Mouse (Mus musculus): ENCODE measurements around the gene Gimap7. TPM values are rescaled to one million over a fixed set of nuclear protein-coding genes. Genes with fewer than 3 reads are reported as not detected.
A peak's percentile ranks its signal among the peaks of the same experiment; 100 is the strongest.

The Gimap7 gene
- polyA plus RNA-seq, 1 experiment = 6.3 TPM

GRCm38 (mm10) chr6:48737688-48738087 is 19.3 kb downstream of the Gimap7 start:
- H3K4me1 ChIP-seq (replicated peaks; ENCODE audit: control insufficient read depth, insufficient read depth, low read length) = peaks cover 34% of the 10 kb centered on the region

GRCm38 (mm10) chr6:48738961-48739779 is 20.7 kb downstream of the Gimap7 start, which contains the start of gene Gimap1:
Gene Gimap1, plus strand, starts transcription at chr6:48739054.
- DNase-seq = peak; percentile 81
- 2% methylated on average over 15 of the region's 15 CpGs for WGBS
- Histone ChIP-seq H3K27me3 (ENCODE audit: control insufficient read depth, insufficient read depth, low read length) (no peaks in the 10 kb centered on the region), H3K4me3 (ENCODE audit: control insufficient read depth, insufficient read depth, low read length) (peak within 1 kb of the TSS; percentile 93), H3K27ac (ENCODE audit: control insufficient read depth, insufficient read depth, low read length) (peak within 1 kb of the TSS; percentile 99), H3K4me1 (replicated peaks; ENCODE audit: control insufficient read depth, insufficient read depth, low read length) (peaks cover 40% of the 10 kb centered on the region), H3K36me3 (ENCODE audit: control insufficient read depth, insufficient read depth, low read length) (peaks cover 14% of the 10 kb centered on the region)
- TF ChIP-seq CTCF (IDR thresholded peaks at IDR 0.05; ENCODE audit: borderline replicate concordance, control insufficient read depth, extremely low read depth, insufficient read depth, low read length, poor library complexity) (no peak), POLR2A (IDR thresholded peaks at IDR 0.05; ENCODE audit: control insufficient read depth, extremely low read depth, insufficient read depth, low read length, poor library complexity) (peak; percentile 93)

More at GRCm38 (mm10) chr6:48737688-48738087, 19.3 kb downstream of the Gimap7 start:
- no peak for DNase-seq
- TF ChIP-seq CTCF (IDR thresholded peaks at IDR 0.05; ENCODE audit: borderline replicate concordance, control insufficient read depth, extremely low read depth, insufficient read depth, low read length, poor library complexity) (no peak), POLR2A (IDR thresholded peaks at IDR 0.05; ENCODE audit: control insufficient read depth, extremely low read depth, insufficient read depth, low read length, poor library complexity) (no peak)
- H3K36me3 ChIP-seq (ENCODE audit: control insufficient read depth, insufficient read depth, low read length) = peaks cover 9% of the 10 kb centered on the region
- peak overlapping the region; percentile 93 for H3K27ac ChIP-seq (ENCODE audit: control insufficient read depth, insufficient read depth, low read length)
- WGBS = 80% methylated on average over 5 of the region's 5 CpGs
- no peaks in the 10 kb centered on the region for H3K27me3 ChIP-seq (ENCODE audit: control insufficient read depth, insufficient read depth, low read length)
- H3K4me3 ChIP-seq (ENCODE audit: control insufficient read depth, insufficient read depth, low read length) = peak overlapping the region; percentile 45

DNA sequence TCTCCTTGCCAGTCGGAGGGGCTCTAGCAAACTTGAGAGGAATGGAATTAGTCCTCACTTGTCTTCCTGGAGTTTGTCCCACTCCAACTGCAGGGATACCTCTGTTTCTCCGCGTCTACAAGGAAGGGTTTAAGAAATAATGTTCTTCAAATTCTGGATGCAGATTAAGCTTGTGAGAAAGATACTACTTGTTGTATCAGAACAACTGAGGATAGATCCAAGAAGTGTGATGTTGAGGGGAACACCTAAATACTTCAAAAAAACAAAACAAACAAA is 21.3 kb downstream of the Gimap7 start:
- no peak for DNase-seq
- no peak for TF ChIP-seq POLR2A (IDR thresholded peaks at IDR 0.05; ENCODE audit: control insufficient read depth, extremely low read depth, insufficient read depth, low read length, poor library complexity)
- TF ChIP-seq CTCF (IDR thresholded peaks at IDR 0.05; ENCODE audit: borderline replicate concordance, control insufficient read depth, extremely low read depth, insufficient read depth, low read length, poor library complexity) = no peak
- peaks cover 38% of the 10 kb centered on the region for H3K4me1 ChIP-seq (replicated peaks; ENCODE audit: control insufficient read depth, insufficient read depth, low read length)
- H3K27me3 ChIP-seq (ENCODE audit: control insufficient read depth, insufficient read depth, low read length) = no peaks in the 10 kb centered on the region
- H3K27ac ChIP-seq (ENCODE audit: control insufficient read depth, insufficient read depth, low read length) = peak overlapping the region; percentile 99
- 9% methylated on average over 3 of the region's 3 CpGs for WGBS
- H3K4me3 ChIP-seq (ENCODE audit: control insufficient read depth, insufficient read depth, low read length) = peak overlapping the region; percentile 48
- H3K36me3 ChIP-seq (ENCODE audit: control insufficient read depth, insufficient read depth, low read length) = peaks cover 14% of the 10 kb centered on the region

DNA sequence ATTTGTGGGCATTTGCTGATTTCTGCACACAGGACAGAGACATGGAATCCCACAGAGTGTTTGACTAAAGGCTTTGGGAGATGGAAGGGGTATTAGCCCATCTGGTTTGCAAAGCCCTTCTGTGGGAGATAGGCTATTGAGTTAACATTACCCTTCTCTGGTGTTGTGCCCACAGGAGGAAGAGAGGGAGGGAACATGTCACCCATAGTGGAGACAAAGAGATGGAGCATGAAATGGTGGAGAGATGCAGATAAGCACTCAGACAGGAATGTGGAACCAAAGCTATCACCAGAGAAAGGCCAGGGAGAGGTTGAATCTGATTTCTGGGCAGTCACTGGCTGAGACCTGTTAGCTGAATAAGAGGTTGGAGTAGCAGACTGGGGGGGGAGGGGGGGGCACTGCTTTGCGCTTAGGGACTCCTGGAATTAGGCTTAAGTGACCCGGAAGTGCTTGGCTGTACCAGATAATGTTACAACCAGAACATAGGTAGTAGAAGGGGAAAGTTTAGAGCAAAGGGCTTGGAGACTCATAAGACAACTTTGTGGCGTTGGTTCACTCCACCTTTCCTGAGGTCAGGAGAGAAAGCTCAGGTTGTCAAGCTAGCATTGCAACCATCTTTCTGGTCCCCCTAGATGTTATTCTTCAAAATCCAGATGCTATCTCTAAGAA is 22.2 kb downstream of the Gimap7 start:
- H3K36me3 ChIP-seq (ENCODE audit: control insufficient read depth, insufficient read depth, low read length) = peaks cover 14% of the 10 kb centered on the region
- H3K27ac ChIP-seq (ENCODE audit: control insufficient read depth, insufficient read depth, low read length) = peak overlapping the region; percentile 99
- peaks cover 40% of the 10 kb centered on the region for H3K4me1 ChIP-seq (replicated peaks; ENCODE audit: control insufficient read depth, insufficient read depth, low read length)
- peak overlapping the region; percentile 98 for H3K4me3 ChIP-seq (ENCODE audit: control insufficient read depth, insufficient read depth, low read length)
- TF ChIP-seq POLR2A (IDR thresholded peaks at IDR 0.05; ENCODE audit: control insufficient read depth, extremely low read depth, insufficient read depth, low read length, poor library complexity) = no peak
- no peak for TF ChIP-seq CTCF (IDR thresholded peaks at IDR 0.05; ENCODE audit: borderline replicate concordance, control insufficient read depth, extremely low read depth, insufficient read depth, low read length, poor library complexity)
- no peaks in the 10 kb centered on the region for H3K27me3 ChIP-seq (ENCODE audit: control insufficient read depth, insufficient read depth, low read length)
- no peak for DNase-seq
- WGBS = 4% methylated on average over 3 of the region's 3 CpGs

- Histone ChIP-seq H3K36me3 (ENCODE audit: control insufficient read depth, insufficient read depth, low read length) (peaks cover 14% of the 10 kb centered on the region), H3K4me3 (ENCODE audit: control insufficient read depth, insufficient read depth, low read length) (peak overlapping the region; percentile 98), H3K27me3 (ENCODE audit: control insufficient read depth, insufficient read depth, low read length) (no peaks in the 10 kb centered on the region), H3K27ac (ENCODE audit: control insufficient read depth, insufficient read depth, low read length) (peak overlapping the region; percentile 99), H3K4me1 (replicated peaks; ENCODE audit: control insufficient read depth, insufficient read depth, low read length) (peaks cover 40% of the 10 kb centered on the region)
- TF ChIP-seq POLR2A (IDR thresholded peaks at IDR 0.05; ENCODE audit: control insufficient read depth, extremely low read depth, insufficient read depth, low read length, poor library complexity) = no peak
- no peak for TF ChIP-seq CTCF (IDR thresholded peaks at IDR 0.05; ENCODE audit: borderline replicate concordance, control insufficient read depth, extremely low read depth, insufficient read depth, low read length, poor library complexity)
- whole genome bisulfite sequencing = 4% methylated on average over 3 of the region's 3 CpGs
- DNase-seq = peak; percentile 62
These were observed 22.9 kb downstream of the Gimap7 start for GRCm38 (mm10) chr6:48741273-48741672.

DNA sequence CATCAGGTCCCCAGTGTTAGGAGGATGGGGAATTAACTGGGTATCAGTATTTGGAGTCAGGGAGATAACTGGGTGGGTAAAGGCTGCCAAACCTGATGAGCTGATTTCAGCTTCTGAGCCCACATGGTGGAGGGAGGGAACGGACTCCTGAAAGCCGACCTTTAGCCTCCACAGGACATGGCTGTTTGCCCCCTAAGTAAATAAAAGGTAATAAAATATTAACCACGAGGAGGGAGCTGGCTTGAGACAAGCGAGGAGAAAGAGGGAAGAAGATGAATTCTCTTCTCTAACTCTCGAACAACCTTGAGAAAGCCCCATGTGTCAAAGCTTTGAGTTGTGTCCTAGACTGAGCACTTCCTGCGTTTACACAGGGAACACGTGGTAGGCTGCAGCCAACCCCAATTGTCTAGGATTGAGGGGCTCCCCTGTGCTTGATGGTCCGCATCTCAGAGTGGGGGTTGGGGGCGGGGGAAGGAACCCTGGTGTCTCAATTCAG is 23.3 kb downstream of the Gimap7 start:
- peaks cover 14% of the 10 kb centered on the region for H3K36me3 ChIP-seq (ENCODE audit: control insufficient read depth, insufficient read depth, low read length)
- H3K4me1 ChIP-seq (replicated peaks; ENCODE audit: control insufficient read depth, insufficient read depth, low read length) = peaks cover 40% of the 10 kb centered on the region
- no peaks in the 10 kb centered on the region for H3K27me3 ChIP-seq (ENCODE audit: control insufficient read depth, insufficient read depth, low read length)
- H3K4me3 ChIP-seq (ENCODE audit: control insufficient read depth, insufficient read depth, low read length) = peak overlapping the region; percentile 98
- no peak for DNase-seq
- TF ChIP-seq POLR2A (IDR thresholded peaks at IDR 0.05; ENCODE audit: control insufficient read depth, extremely low read depth, insufficient read depth, low read length, poor library complexity) (no peak), CTCF (IDR thresholded peaks at IDR 0.05; ENCODE audit: borderline replicate concordance, control insufficient read depth, extremely low read depth, insufficient read depth, low read length, poor library complexity) (no peak)
- H3K27ac ChIP-seq (ENCODE audit: control insufficient read depth, insufficient read depth, low read length) = peak overlapping the region; percentile 99
- WGBS = 47% methylated on average over 9 of the region's 9 CpGs
